Mouse (Mus musculus) brain, adult 2 months (tissue): ENCODE data around the gene Nucb1.
"Not testable (repeated sequence)": the region's sequence is repeated elsewhere in the genome, so short reads cannot be mapped to it uniquely, and the experiment has no call there.

Experiments
- DNase-seq: peaks from one replicate; pipeline ENCODE4 v3.0.0; 2011; ENCODE audit warnings: low read depth, low spot score

Gene Nucb1

GRCm38 (mm10) chr7:45488293-45489204, 21.7 kb downstream of the Nucb1 start, which contains the start of gene Dhdh:
Gene Dhdh (minus strand): TSS chr7:45488805.
- DNase-seq, result peak; percentile 75

- no peak for DNase-seq
These were observed 22.3 kb downstream of the Nucb1 start for GRCm38 (mm10) chr7:45487861-45488292.

GRCm38 (mm10) chr7:45486761-45487415, 23.3 kb downstream of the Nucb1 start, which contains the start of gene Gm45808:
Gene Gm45808 (minus strand): TSS chr7:45486811.
- DNase-seq, result no peak

- no peak for DNase-seq
These were observed 24.0 kb downstream of the Nucb1 start for GRCm38 (mm10) chr7:45486158-45486557.

GRCm38 (mm10) chr7:45484985-45485384, 25.2 kb downstream of the Nucb1 start:
- not testable (repeated sequence) for DNase-seq

GRCm38 (mm10) chr7:45482166-45482565, 28.0 kb downstream of the Nucb1 start:
- DNase-seq, result no peak

- DNase-seq, result peak; percentile 84
These were observed 28.8 kb downstream of the Nucb1 start, which contains the start of gene Tulp2 for GRCm38 (mm10) chr7:45481374-45481927. Gene Tulp2 (plus strand): TSS chr7:45481877.

GRCm38 (mm10) chr7:45480310-45480709, 29.9 kb downstream of the Nucb1 start:
- DNase-seq, result not testable (repeated sequence)

- DNase-seq, result no peak
These were observed 31.4 kb downstream of the Nucb1 start for GRCm38 (mm10) chr7:45478774-45479173.

- peak; percentile 88 for DNase-seq
These were observed 33.2 kb downstream of the Nucb1 start for GRCm38 (mm10) chr7:45477003-45477402.

- no peak for DNase-seq
These were observed 33.8 kb downstream of the Nucb1 start for GRCm38 (mm10) chr7:45476453-45476852.

GRCm38 (mm10) chr7:45475291-45475969, 34.8 kb downstream of the Nucb1 start:
- peak; percentile 82 for DNase-seq

GRCm38 (mm10) chr7:45470869-45471268, 39.3 kb downstream of the Nucb1 start:
- DNase-seq, result peak; percentile 90

GRCm38 (mm10) chr7:45467090-45467670, 43.0 kb downstream of the Nucb1 start:
- no peak for DNase-seq

GRCm38 (mm10) chr7:45466283-45467089, 43.7 kb downstream of the Nucb1 start, which contains the start of gene Bax:
Gene Bax (minus strand): TSS chr7:45466898.
- peak; percentile 98 for DNase-seq

GRCm38 (mm10) chr7:45465549-45465948, 44.7 kb downstream of the Nucb1 start:
- DNase-seq, result peak; percentile 46

- no peak for DNase-seq
These were observed 45.1 kb downstream of the Nucb1 start for GRCm38 (mm10) chr7:45465112-45465511.

- DNase-seq, result no peak
These were observed 46.0 kb downstream of the Nucb1 start for GRCm38 (mm10) chr7:45463987-45464778.

GRCm38 (mm10) chr7:45462868-45463267, 47.3 kb downstream of the Nucb1 start:
- not testable (repeated sequence) for DNase-seq
